Mouse (Mus musculus): ENCODE data around the gene Pik3r2. TPM values are rescaled to one million over a fixed set of nuclear protein-coding genes. Genes with fewer than 3 reads are reported as not detected.

Gene Pik3r2
- 16.7 and 18.5 TPM in 2 replicates for polyA plus RNA-seq (2012; rRNA removed)

GRCm38 (mm10) chr8:70776496-70777444 is at the start of gene Pik3r2:
TSS of gene Pik3r2 (minus strand) at chr8:70776713.

DNA sequence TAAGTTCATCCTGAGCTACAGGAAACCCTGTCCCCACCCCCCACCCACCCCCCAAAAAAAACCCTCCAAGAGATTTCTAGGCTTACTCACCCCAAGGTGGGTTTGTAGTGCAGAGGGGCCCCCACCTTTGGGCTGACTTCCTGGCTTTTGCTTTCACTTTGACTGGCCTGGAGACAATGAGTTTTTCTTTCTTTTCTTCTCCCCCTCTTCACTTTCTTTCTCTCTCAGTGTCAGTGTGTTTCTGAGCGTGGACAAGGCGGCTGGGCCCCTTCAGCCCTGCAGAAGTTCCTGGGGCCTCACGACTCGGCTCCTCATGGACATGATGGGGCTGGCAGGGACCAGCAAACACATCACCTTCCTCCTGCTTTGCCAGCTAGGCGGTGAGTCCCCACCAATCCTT is 31.7 kb upstream of the Pik3r2 start, which contains the start of gene Il12rb1:
Il12rb1 (plus strand) TSS at position 211 of the 400 bp plus-strand sequence.

DNA sequence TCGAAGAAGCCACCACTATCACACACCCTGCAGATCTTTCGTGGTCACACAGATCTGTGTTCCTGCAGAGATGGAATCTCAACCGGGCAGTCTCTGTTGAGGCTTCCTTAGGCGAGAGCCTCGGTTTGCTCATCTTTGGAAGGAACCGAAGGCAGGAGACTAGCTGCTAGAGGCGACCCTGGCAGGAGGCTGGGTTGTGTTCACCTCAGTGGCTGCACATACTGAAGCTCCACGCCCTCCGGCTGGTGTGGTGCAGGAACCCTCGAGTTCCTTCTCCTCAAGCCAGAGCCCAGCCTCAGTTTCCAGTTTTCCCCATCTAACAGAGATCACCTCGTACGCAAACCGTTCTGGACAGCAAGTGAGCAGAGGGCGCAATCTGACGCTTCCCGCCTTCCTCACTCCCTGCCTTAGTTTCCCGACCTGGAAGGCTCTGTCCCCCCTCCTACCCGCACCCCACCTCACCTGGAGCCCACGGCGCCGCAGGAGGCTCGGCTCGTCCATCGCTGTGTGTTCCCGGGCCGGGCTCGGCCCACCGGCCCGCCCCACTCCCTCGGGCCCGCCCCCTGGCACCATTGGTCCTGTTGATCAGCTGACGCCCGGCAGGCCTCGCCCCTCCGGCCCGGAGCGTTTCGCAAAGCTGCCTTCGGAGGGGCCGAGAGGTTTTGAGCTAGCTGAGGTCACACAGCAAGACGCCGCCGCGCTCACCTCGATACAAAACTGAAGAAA is 28.1 kb upstream of the Pik3r2 start, which contains the start of gene Mast3:
Mast3 (minus strand) TSS at position 574 of the 726 bp plus-strand sequence.

GRCm38 (mm10) chr8:70760775-70761406 is 15.6 kb downstream of the Pik3r2 start, which contains the start of gene Mpv17l2:
TSS of gene Mpv17l2 (minus strand) at chr8:70760946.

DNA sequence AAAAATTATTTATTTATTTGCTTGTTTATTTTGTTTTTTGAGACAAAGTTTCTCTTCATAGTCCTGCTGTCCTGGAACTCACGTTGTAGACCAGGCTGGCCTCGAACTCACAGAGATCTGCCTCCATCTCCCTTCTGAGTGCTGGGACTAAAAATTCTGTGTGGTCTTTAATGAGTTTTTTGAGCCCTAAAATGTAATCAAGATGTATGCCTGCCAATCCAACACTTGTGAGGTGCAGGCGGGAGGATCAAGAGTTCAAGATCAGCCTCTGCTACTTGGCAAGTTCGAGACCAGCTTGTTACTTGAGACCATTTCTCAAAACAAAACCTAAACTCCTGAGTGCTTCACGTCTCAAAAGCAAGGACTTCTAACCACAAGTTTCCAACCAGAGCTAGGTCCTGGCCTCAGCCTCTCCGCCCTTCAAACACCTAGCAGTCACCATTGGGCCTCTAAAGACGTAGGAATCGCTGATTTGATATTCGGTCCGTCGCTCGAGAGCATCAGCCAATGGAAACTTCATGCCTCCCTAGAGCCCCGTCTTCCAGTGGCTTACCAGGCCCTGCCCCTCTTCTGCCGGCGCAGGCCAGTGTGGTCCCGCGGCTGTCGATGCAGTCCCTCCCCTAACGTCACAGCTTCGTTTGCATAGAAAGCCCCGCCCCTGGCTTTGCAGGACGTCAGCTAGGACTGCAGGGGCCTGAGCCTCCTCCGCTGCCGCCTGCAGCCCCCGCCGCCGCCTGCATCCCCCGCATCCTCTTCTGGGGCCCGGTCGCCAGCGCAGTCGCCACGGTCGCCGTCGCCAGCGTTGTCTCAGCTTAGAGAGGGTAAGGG is 22.3 kb downstream of the Pik3r2 start, which contains the start of gene Rab3a:
Rab3a (plus strand) TSS at position 637 of the 828 bp plus-strand sequence.

GRCm38 (mm10) chr8:70723486-70724210 is 52.9 kb downstream of the Pik3r2 start, which contains the start of gene Pde4c:
TSS of gene Pde4c (plus strand) at chr8:70723720.

GRCm38 (mm10) chr8:70718297-70718696 is 58.2 kb downstream of the Pik3r2 start, which contains the start of gene Gm3336:
TSS of gene Gm3336 (plus strand) at chr8:70718543.

Other genes with a start within 250 kb of the Pik3r2 start
- gene Fkbp8, start 249.0 kb downstream of the Pik3r2 start, polyA plus RNA-seq (2012; rRNA removed), result 133 and 144 TPM in 2 replicates
- gene Kxd1, start 248.8 kb downstream of the Pik3r2 start, polyA plus RNA-seq (2012; rRNA removed), result 24.3 and 30.5 TPM in 2 replicates
- gene Ell, start 237.3 kb downstream of the Pik3r2 start, polyA plus RNA-seq (2012; rRNA removed), result 8.4 and 8.6 TPM in 2 replicates
- gene Isyna1, start 182.3 kb downstream of the Pik3r2 start, polyA plus RNA-seq (2012; rRNA removed), result 53.0 and 63.5 TPM in 2 replicates
- gene Ssbp4, start 167.8 kb downstream of the Pik3r2 start, polyA plus RNA-seq (2012; rRNA removed), result 34.5 and 34.9 TPM in 2 replicates
- gene Lrrc25, start 160.6 kb downstream of the Pik3r2 start, polyA plus RNA-seq (2012; rRNA removed), result 3.7 and 5.1 TPM in 2 replicates
- gene Gdf15, start 144.3 kb downstream of the Pik3r2 start, polyA plus RNA-seq (2012; rRNA removed), result 5.7 and 5.9 TPM in 2 replicates
- gene Pgpep1, start 116.3 kb downstream of the Pik3r2 start, polyA plus RNA-seq (2012; rRNA removed), result 7.8 and 8.5 TPM in 2 replicates
- 130 and 135 TPM in 2 replicates for gene Lsm4, start 103.5 kb downstream of the Pik3r2 start, polyA plus RNA-seq (2012; rRNA removed)
- 26.4 and 29.1 TPM in 2 replicates for gene Jund, start 77.8 kb downstream of the Pik3r2 start, polyA plus RNA-seq (2012; rRNA removed)
- gene Iqcn, start 73.3 kb downstream of the Pik3r2 start, polyA plus RNA-seq (2012; rRNA removed), result not detected in 2 replicates
- 0.08 TPM in 1 of 2 replicates, not detected in the other for gene Gm3336, start 58.2 kb downstream of the Pik3r2 start, polyA plus RNA-seq (2012; rRNA removed)
- 1.2 and 1.6 TPM in 2 replicates for gene Pde4c, start 53.0 kb downstream of the Pik3r2 start, polyA plus RNA-seq (2012; rRNA removed)
- gene Rab3a, start 22.0 kb downstream of the Pik3r2 start, polyA plus RNA-seq (2012; rRNA removed), result 2.3 and 2.5 TPM in 2 replicates
- gene Mpv17l2, start 15.8 kb downstream of the Pik3r2 start, polyA plus RNA-seq (2012; rRNA removed), result 21.1 and 28.0 TPM in 2 replicates
- 9.1 and 12.1 TPM in 2 replicates for gene Mast3, start 28.3 kb upstream of the Pik3r2 start, polyA plus RNA-seq (2012; rRNA removed)
- 0.10 and 0.17 TPM in 2 replicates for gene Il12rb1, start 31.7 kb upstream of the Pik3r2 start, polyA plus RNA-seq (2012; rRNA removed)
- gene Arrdc2, start 63.0 kb upstream of the Pik3r2 start, polyA plus RNA-seq (2012; rRNA removed), result 32.1 and 35.4 TPM in 2 replicates
- gene Kcnn1, start 86.5 kb upstream of the Pik3r2 start, polyA plus RNA-seq (2012; rRNA removed), result 0.21 and 0.31 TPM in 2 replicates
- gene Ccdc124, start 97.2 kb upstream of the Pik3r2 start, polyA plus RNA-seq (2012; rRNA removed), result 35.9 and 39.9 TPM in 2 replicates
- gene Slc5a5, start 116.0 kb upstream of the Pik3r2 start, polyA plus RNA-seq (2012; rRNA removed), result 0.07 and 0.08 TPM in 2 replicates
- gene Rpl18a, start 120.7 kb upstream of the Pik3r2 start, polyA plus RNA-seq (2012; rRNA removed), result 2,572 and 2,942 TPM in 2 replicates
- 10.3 and 10.8 TPM in 2 replicates for gene Map1s, start 129.2 kb upstream of the Pik3r2 start, polyA plus RNA-seq (2012; rRNA removed)